Comparison of ENCODE assay signal across 10 mouse cellular contexts in the genomic region with DNA sequence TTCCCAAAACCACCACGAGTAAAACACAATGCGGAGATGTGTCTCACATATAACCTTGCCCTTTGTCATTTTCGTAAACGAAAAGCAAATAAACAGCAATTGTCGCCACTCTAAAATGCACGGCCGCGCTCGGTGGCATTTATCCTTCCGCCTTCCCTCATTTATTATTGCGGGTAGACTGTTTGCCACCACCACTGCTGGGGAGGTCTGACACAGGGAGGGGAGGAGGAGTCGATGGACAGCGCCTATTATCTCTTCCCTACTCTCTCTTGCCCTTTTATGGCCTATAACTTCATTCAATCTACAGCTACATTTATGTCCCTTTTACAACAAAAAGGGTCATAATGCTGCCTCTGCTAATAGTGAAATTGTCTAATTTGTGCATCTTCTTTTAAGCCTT.
DNase-seq lines count a peak whose midpoint lies in the region; ATAC-seq lines count a peak whose summit lies in the region.
"Had no signal": no experiment of that assay in that cellular context is flagged by ENCODE, and none has a peak within 500 bp of the region (broad histone marks: within the 10 kb centered on the region; RNA-seq: fewer than 3 reads in every experiment).

No protein-coding gene starts in this region.

- ATAC-seq in heart, embryonic 11.5 days (replicated peaks; ENCODE audit: insufficient number of reproducible peaks, low FRiP score, low TSS enrichment), result no peak
- ATAC-seq in embryonic facial prominence, embryonic 11.5 days (replicated peaks; ENCODE audit: insufficient number of reproducible peaks, low FRiP score, low TSS enrichment, low read depth), result no peak
- ATAC-seq in intestine, embryonic 15.5 days, result 0 out of 2 replicates have a peak, but pooled peaks have one; percentile 19
- ATAC-seq in midbrain, embryonic 14.5 days (ENCODE audit: low FRiP score, low TSS enrichment), result no peak
- no peak for ATAC-seq in megakaryocyte progenitor cell, adult 5-6 weeks (replicated peaks; ENCODE audit: poor library complexity)
- no peak for ATAC-seq in cerebellum, adult (ENCODE audit: insufficient number of reproducible peaks, low FRiP score, low TSS enrichment)

- no peaks in the 10 kb centered on the region for H3K27me3 ChIP-seq in heart, embryonic 11.5 days (ENCODE audit: control insufficient read depth, insufficient read depth, low read length)
- H3K27me3 ChIP-seq in embryonic facial prominence, embryonic 11.5 days (ENCODE audit: control insufficient read depth, insufficient read depth, low read length), result no peaks in the 10 kb centered on the region
- H3K27me3 ChIP-seq in intestine, embryonic 15.5 days (replicated peaks), result no peaks in the 10 kb centered on the region
- H3K27me3 ChIP-seq in midbrain, embryonic 14.5 days (ENCODE audit: control insufficient read depth, insufficient read depth, low read length), result no peaks in the 10 kb centered on the region
- H3K27me3 ChIP-seq: CH12.LX had no signal

- peak overlapping the region; percentile 66 for H3K4me2 ChIP-seq in heart, embryonic 11.5 days
- no peak overlapping the region; the same call in 1 of the 2 replicates for H3K4me2 ChIP-seq in embryonic facial prominence, embryonic 11.5 days (ENCODE audit: low read depth, low read length)
- peak overlapping the region; percentile 85 for H3K4me2 ChIP-seq in intestine, embryonic 15.5 days (replicated peaks)
- peak overlapping the region; percentile 74 for H3K4me2 ChIP-seq in midbrain, embryonic 14.5 days (ENCODE audit: low read length)

- intact Hi-C loops in heart, postnatal 25 days (cut with DNase I), result loop anchor here (5.0 kb wide), 3 partner anchors 395 to 1155 kb away; partner anchors contain the start of gene Fign

- no peaks in the 10 kb centered on the region for H3K9me3 ChIP-seq in heart, embryonic 11.5 days (replicated peaks; ENCODE audit: control insufficient read depth, low read length)
- no peaks in the 10 kb centered on the region for H3K9me3 ChIP-seq in embryonic facial prominence, embryonic 11.5 days (replicated peaks; ENCODE audit: control insufficient read depth, low read length)
- no peaks in the 10 kb centered on the region for H3K9me3 ChIP-seq in intestine, embryonic 15.5 days
- no peaks in the 10 kb centered on the region for H3K9me3 ChIP-seq in midbrain, embryonic 14.5 days (ENCODE audit: control insufficient read depth, low read length)

- peak overlapping the region; percentile 54; the same call in 1 of the 2 replicates for H3K27ac ChIP-seq in heart, embryonic 11.5 days (ENCODE audit: low read depth, low read length)
- H3K27ac ChIP-seq in embryonic facial prominence, embryonic 11.5 days (replicated peaks; ENCODE audit: low read depth, low read length), result no peak overlapping the region; the same call in 1 of the 2 replicates
- H3K27ac ChIP-seq in intestine, embryonic 15.5 days, result 0 out of 2 replicates have a peak overlapping the region, but pooled peaks have one; percentile 34
- H3K27ac ChIP-seq in midbrain, embryonic 14.5 days (replicated peaks; ENCODE audit: low read depth, low read length), result peak overlapping the region; percentile 78; the same call in 1 of the 2 replicates

- H3K9ac ChIP-seq in heart, embryonic 11.5 days (ENCODE audit: low read depth, low read length), result peak overlapping the region; percentile 60; the same call in 1 of the 2 replicates
- H3K9ac ChIP-seq in embryonic facial prominence, embryonic 11.5 days (replicated peaks; ENCODE audit: low read length), result no peak overlapping the region
- no peak overlapping the region for H3K9ac ChIP-seq in intestine, embryonic 15.5 days
- peak overlapping the region; percentile 67 for H3K9ac ChIP-seq in midbrain, embryonic 14.5 days (replicated peaks; ENCODE audit: low read length)

- DNase-seq in heart, postnatal 25 days (ENCODE audit: low spot score), result no peak
- DNase-seq in embryonic facial prominence, embryonic 11.5 days (ENCODE audit: low spot score), result peak; percentile 17
- DNase-seq in midbrain, embryonic 14.5 days, result peak; percentile 42
- no peak for DNase-seq in natural killer cell, adult 2 months (ENCODE audit: low spot score in 2 of 2)

- H3K4me3 ChIP-seq in heart, embryonic 11.5 days (ENCODE audit: low read depth, low read length), result peak overlapping the region; percentile 34
- no peak overlapping the region; the same call in 1 of the 2 replicates for H3K4me3 ChIP-seq in embryonic facial prominence, embryonic 11.5 days (ENCODE audit: low read depth, low read length)
- peak overlapping the region; percentile 34 for H3K4me3 ChIP-seq in intestine, embryonic 15.5 days (replicated peaks)
- peak overlapping the region; percentile 36 for H3K4me3 ChIP-seq in midbrain, embryonic 14.5 days (replicated peaks; ENCODE audit: low read depth, low read length)
- H3K4me3 ChIP-seq: erythroblast, embryonic 14.5 days had no signal

- 34% methylated on average over 13 of the region's 13 CpGs for WGBS in heart, embryonic 11.5 days (ENCODE audit: insufficient replicate concordance)
- 24% methylated on average over 13 of the region's 13 CpGs for WGBS in embryonic facial prominence, embryonic 11.5 days
- WGBS in intestine, embryonic 15.5 days, result 27% methylated on average over 13 of the region's 13 CpGs
- WGBS in midbrain, embryonic 14.5 days, result 14% methylated on average over 13 of the region's 13 CpGs

- no peaks in the 10 kb centered on the region for H3K4me1 ChIP-seq in heart, embryonic 11.5 days (ENCODE audit: control insufficient read depth, insufficient read depth, low read length)
- H3K4me1 ChIP-seq in embryonic facial prominence, embryonic 11.5 days (ENCODE audit: control insufficient read depth, insufficient read depth, low read length), result no peaks in the 10 kb centered on the region; the same call in 1 of the 2 replicates
- peaks cover 4% of the 10 kb centered on the region; the same call in 1 of the 2 replicates for H3K4me1 ChIP-seq in intestine, embryonic 15.5 days (replicated peaks)
- peaks cover 8% of the 10 kb centered on the region for H3K4me1 ChIP-seq in midbrain, embryonic 14.5 days (ENCODE audit: control insufficient read depth, insufficient read depth, low read length)

- H3K36me3 ChIP-seq in heart, embryonic 11.5 days (ENCODE audit: control insufficient read depth, insufficient read depth, low read length), result no peaks in the 10 kb centered on the region
- no peaks in the 10 kb centered on the region for H3K36me3 ChIP-seq in embryonic facial prominence, embryonic 11.5 days (replicated peaks; ENCODE audit: control insufficient read depth, insufficient read depth, low read depth, low read length)
- H3K36me3 ChIP-seq in intestine, embryonic 15.5 days, result no peaks in the 10 kb centered on the region
- no peaks in the 10 kb centered on the region for H3K36me3 ChIP-seq in midbrain, embryonic 14.5 days (ENCODE audit: control insufficient read depth, insufficient read depth, low read length)

Comparison
In these comparisons a context has a peak if more than half of its experiments do, and no peak if none do; other contexts are left out.
1. H3K9ac ChIP-seq: peak in heart, embryonic 11.5 days (single experiment) and midbrain, embryonic 14.5 days (single experiment); none in embryonic facial prominence, embryonic 11.5 days (single experiment) and intestine, embryonic 15.5 days (single experiment).
2. DNase-seq: peak in embryonic facial prominence, embryonic 11.5 days (single experiment) and midbrain, embryonic 14.5 days (single experiment); none in heart, postnatal 25 days (single experiment) and natural killer cell, adult 2 months (0 of 2).